8 mouse cellular contexts compared by ENCODE assay signal in genomic region chr13:74350435-74350906, GRCm38 (mm10). TPM values are rescaled to one million over a fixed set of nuclear protein-coding genes. Genes with fewer than 3 reads are reported as not detected.
DNase-seq lines count a peak whose midpoint lies in the region; ATAC-seq and TF ChIP-seq lines count a peak whose summit lies in the region.

No protein-coding gene starts in this region.

- peak overlapping the region; percentile 42 for H3K4me2 ChIP-seq in embryonic facial prominence, embryonic 11.5 days (ENCODE audit: low read depth, low read length)
- H3K4me2 ChIP-seq in hindbrain, embryonic 14.5 days (replicated peaks) = peak overlapping the region; percentile 79
- peak overlapping the region; percentile 84 for H3K4me2 ChIP-seq in midbrain, embryonic 11.5 days

- 1% methylated on average over 15 of the region's 15 CpGs for WGBS in lung, adult 2 months
- 2% methylated on average over 15 of the region's 15 CpGs for WGBS in embryonic facial prominence, embryonic 11.5 days
- WGBS in hindbrain, embryonic 14.5 days = 3% methylated on average over 15 of the region's 15 CpGs
- 1% methylated on average over 15 of the region's 15 CpGs for WGBS in midbrain, embryonic 11.5 days

- H3K4me1 ChIP-seq in lung, adult 2 months (ENCODE audit: control insufficient read depth, insufficient read depth, low read length) = peaks cover 5% of the 10 kb centered on the region
- H3K4me1 ChIP-seq in embryonic facial prominence, embryonic 11.5 days (ENCODE audit: control insufficient read depth, insufficient read depth, low read length) = no peaks in the 10 kb centered on the region
- peaks cover 18% of the 10 kb centered on the region for H3K4me1 ChIP-seq in hindbrain, embryonic 14.5 days (replicated peaks; ENCODE audit: control insufficient read depth, insufficient read depth, low read length)
- peaks cover 10% of the 10 kb centered on the region; the same call in 1 of the 2 replicates for H3K4me1 ChIP-seq in midbrain, embryonic 11.5 days (ENCODE audit: control insufficient read depth, insufficient read depth, low read length)

- ATAC-seq in embryonic facial prominence, embryonic 11.5 days (replicated peaks; ENCODE audit: insufficient number of reproducible peaks, low FRiP score, low TSS enrichment, low read depth) = no peak; the same call in 1 of the 2 replicates
- no peak; the same call in 1 of the 2 replicates for ATAC-seq in hindbrain, embryonic 14.5 days (ENCODE audit: low FRiP score)
- ATAC-seq in midbrain, embryonic 11.5 days (ENCODE audit: low FRiP score) = peak; percentile 72; the same call in 1 of the 2 replicates

- no peak for DNase-seq in lung, adult 2 months
- no peak for DNase-seq in lung, postnatal 4 days
- no peak for DNase-seq in embryonic facial prominence, embryonic 11.5 days (ENCODE audit: low spot score)
- peak; percentile 50 for DNase-seq in hindbrain, embryonic 14.5 days (ENCODE audit: low spot score)
- DNase-seq in midbrain, embryonic 11.5 days (ENCODE audit: low spot score, missing footprints) = no peak
- no peak for DNase-seq in spleen, postnatal 10 days (ENCODE audit: low spot score in 2 of 2)
- no peak for DNase-seq in urinary bladder, postnatal 4 days (ENCODE audit: low spot score in 2 of 2)
- DNase-seq in right cerebral cortex, adult 18-20 months = no peak

- TF ChIP-seq POLR2A in lung, adult 2 months (IDR thresholded peaks at IDR 0.05; ENCODE audit: borderline replicate concordance, extremely low read depth, low read depth, low read length) = no peak

- no peaks in the 10 kb centered on the region for H3K36me3 ChIP-seq in embryonic facial prominence, embryonic 11.5 days (replicated peaks; ENCODE audit: control insufficient read depth, insufficient read depth, low read depth, low read length)
- H3K36me3 ChIP-seq in hindbrain, embryonic 14.5 days (replicated peaks; ENCODE audit: control insufficient read depth, insufficient read depth) = peaks cover 19% of the 10 kb centered on the region
- no peaks in the 10 kb centered on the region for H3K36me3 ChIP-seq in midbrain, embryonic 11.5 days (ENCODE audit: control insufficient read depth, insufficient read depth, low read length)

- H3K9ac ChIP-seq in embryonic facial prominence, embryonic 11.5 days (replicated peaks; ENCODE audit: low read length) = peak overlapping the region; percentile 93
- H3K9ac ChIP-seq in hindbrain, embryonic 14.5 days = peak overlapping the region; percentile 86
- peak overlapping the region; percentile 90 for H3K9ac ChIP-seq in midbrain, embryonic 11.5 days (ENCODE audit: low read length)

- H3K9me3 ChIP-seq in embryonic facial prominence, embryonic 11.5 days (replicated peaks; ENCODE audit: control insufficient read depth, low read length) = no peaks in the 10 kb centered on the region
- no peaks in the 10 kb centered on the region for H3K9me3 ChIP-seq in hindbrain, embryonic 14.5 days (ENCODE audit: control insufficient read depth, low read length)
- H3K9me3 ChIP-seq in midbrain, embryonic 11.5 days (ENCODE audit: control insufficient read depth, low read length) = no peaks in the 10 kb centered on the region

- H3K27me3 ChIP-seq in embryonic facial prominence, embryonic 11.5 days (ENCODE audit: control insufficient read depth, insufficient read depth, low read length) = no peaks in the 10 kb centered on the region
- H3K27me3 ChIP-seq in hindbrain, embryonic 14.5 days (ENCODE audit: control insufficient read depth, insufficient read depth, low read length) = no peaks in the 10 kb centered on the region
- no peaks in the 10 kb centered on the region for H3K27me3 ChIP-seq in midbrain, embryonic 11.5 days (ENCODE audit: control insufficient read depth, insufficient read depth, low read length)

- H3K4me3 ChIP-seq in lung, adult 2 months (replicated peaks; ENCODE audit: extremely low read depth, low read depth, low read length) = peak overlapping the region; percentile 72
- H3K4me3 ChIP-seq in embryonic facial prominence, embryonic 11.5 days (ENCODE audit: low read depth, low read length) = peak overlapping the region; percentile 75
- peak overlapping the region; percentile 70 for H3K4me3 ChIP-seq in hindbrain, embryonic 14.5 days (replicated peaks; ENCODE audit: low read length)
- H3K4me3 ChIP-seq in midbrain, embryonic 11.5 days (ENCODE audit: low read depth, low read length) = peak overlapping the region; percentile 75

- TF ChIP-seq CTCF in lung, adult 2 months (IDR thresholded peaks at IDR 0.05; ENCODE audit: insufficient read depth, low read length) = no peak

- H3K27ac ChIP-seq in embryonic facial prominence, embryonic 11.5 days (replicated peaks; ENCODE audit: low read depth, low read length) = no peak overlapping the region
- peak overlapping the region; percentile 57 for H3K27ac ChIP-seq in hindbrain, embryonic 14.5 days
- no peak overlapping the region; the same call in 1 of the 2 replicates for H3K27ac ChIP-seq in midbrain, embryonic 11.5 days (ENCODE audit: low read depth, low read length)

RNA-seq across cellular contexts. Expression of gene Ccdc127, which starts 0.4 kb away (rescaled TPM):
- polyA plus RNA-seq in lung, adult 2 months (2012; rRNA removed) = 2.1 and 3.4 TPM in 2 replicates
- 69.0 and 73.7 TPM in 2 replicates for polyA plus RNA-seq in embryonic facial prominence, embryonic 11.5 days (2014; fragmentation: Nextera tagmentation; extraction: Ambion mirVana)
- 46.2 and 46.8 TPM in 2 replicates for polyA plus RNA-seq in hindbrain, embryonic 14.5 days (2014; fragmentation: Nextera tagmentation; extraction: Ambion mirVana)
- 58.2 and 61.9 TPM in 2 replicates for polyA plus RNA-seq in midbrain, embryonic 11.5 days (2014; fragmentation: Nextera tagmentation; extraction: Ambion mirVana)

RNA-seq across cellular contexts. Expression of gene Sdha, which starts 0.4 kb away (rescaled TPM):
- 65.4 and 101 TPM in 2 replicates for polyA plus RNA-seq in lung, adult 2 months (2012; rRNA removed)
- 228 and 235 TPM in 2 replicates for polyA plus RNA-seq in embryonic facial prominence, embryonic 11.5 days (2014; fragmentation: Nextera tagmentation; extraction: Ambion mirVana)
- 195 and 217 TPM in 2 replicates for polyA plus RNA-seq in hindbrain, embryonic 14.5 days (2014; fragmentation: Nextera tagmentation; extraction: Ambion mirVana)
- 227 and 233 TPM in 2 replicates for polyA plus RNA-seq in midbrain, embryonic 11.5 days (2014; fragmentation: Nextera tagmentation; extraction: Ambion mirVana)

RNA-seq across cellular contexts. Expression of gene Lrrc14b, which starts 13.3 kb away (rescaled TPM):
- 1.2 and 3.7 TPM in 2 replicates for polyA plus RNA-seq in lung, adult 2 months (2012; rRNA removed)
- not detected in 2 replicates for polyA plus RNA-seq in embryonic facial prominence, embryonic 11.5 days (2014; fragmentation: Nextera tagmentation; extraction: Ambion mirVana)
- polyA plus RNA-seq in hindbrain, embryonic 14.5 days (2014; fragmentation: Nextera tagmentation; extraction: Ambion mirVana) = not detected in 2 replicates
- polyA plus RNA-seq in midbrain, embryonic 11.5 days (2014; fragmentation: Nextera tagmentation; extraction: Ambion mirVana) = not detected in 2 replicates

RNA-seq across cellular contexts. Expression of gene Pdcd6, which starts 33.1 kb away (rescaled TPM):
- polyA plus RNA-seq in lung, adult 2 months (2012; rRNA removed) = 66.8 and 78.3 TPM in 2 replicates
- 139 and 142 TPM in 2 replicates for polyA plus RNA-seq in embryonic facial prominence, embryonic 11.5 days (2014; fragmentation: Nextera tagmentation; extraction: Ambion mirVana)
- polyA plus RNA-seq in hindbrain, embryonic 14.5 days (2014; fragmentation: Nextera tagmentation; extraction: Ambion mirVana) = 126 and 138 TPM in 2 replicates
- polyA plus RNA-seq in midbrain, embryonic 11.5 days (2014; fragmentation: Nextera tagmentation; extraction: Ambion mirVana) = 116 and 125 TPM in 2 replicates

RNA-seq across cellular contexts. Expression of gene Zfp72, which starts 40.2 kb away (rescaled TPM):
- polyA plus RNA-seq in lung, adult 2 months (2012; rRNA removed) = 0.19 and 0.39 TPM in 2 replicates
- 8.4 and 8.8 TPM in 2 replicates for polyA plus RNA-seq in embryonic facial prominence, embryonic 11.5 days (2014; fragmentation: Nextera tagmentation; extraction: Ambion mirVana)
- polyA plus RNA-seq in hindbrain, embryonic 14.5 days (2014; fragmentation: Nextera tagmentation; extraction: Ambion mirVana) = 6.9 and 10.3 TPM in 2 replicates
- polyA plus RNA-seq in midbrain, embryonic 11.5 days (2014; fragmentation: Nextera tagmentation; extraction: Ambion mirVana) = 4.3 and 4.8 TPM in 2 replicates

Comparison
In these comparisons a context has a peak if more than half of its experiments do, and no peak if none do; other contexts are left out.
1. RNA of gene Ccdc127, which starts 0.4 kb away (polyA plus RNA-seq): 69.0 to 73.7 TPM in embryonic facial prominence, embryonic 11.5 days, 58.2 to 61.9 TPM in midbrain, embryonic 11.5 days and 46.2 to 46.8 TPM in hindbrain, embryonic 14.5 days; 2.1 to 3.4 TPM in lung, adult 2 months; every median in the first group is over 10 times any median in the second.
2. Peak in every context shown above with its lines, with median percentiles within 50 percentile points of each other: H3K4me3 ChIP-seq, H3K4me2 ChIP-seq and H3K9ac ChIP-seq.